Mouse (Mus musculus): ENCODE data around the gene Themis2. TPM values are rescaled to one million over a fixed set of nuclear protein-coding genes. Genes with fewer than 3 reads are reported as not detected.
"Not testable (repeated sequence)": the region's sequence is repeated elsewhere in the genome, so short reads cannot be mapped to it uniquely, and the experiment has no call there.

The Themis2 gene
- polyA plus RNA-seq, 1 experiment: 7.8 TPM

DNA sequence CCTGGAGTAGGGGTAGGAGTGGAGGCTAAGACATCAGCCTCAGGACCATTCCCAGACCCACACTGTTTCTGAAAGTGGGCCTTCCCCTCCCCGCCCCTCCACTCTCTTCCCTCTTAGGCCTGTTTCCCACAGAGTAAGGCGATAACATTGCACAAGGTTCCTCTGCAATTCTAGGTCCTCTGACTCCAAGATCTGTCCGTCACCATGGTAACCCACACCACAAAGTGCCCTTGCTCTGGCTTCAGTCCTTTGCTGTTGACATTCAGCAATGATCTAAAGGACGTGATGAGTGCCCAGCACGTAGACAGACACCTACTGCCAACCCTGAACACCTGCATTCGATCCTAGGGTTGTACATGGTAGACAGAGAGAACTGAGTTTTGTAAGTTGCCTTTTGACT is 43.2 kb downstream of the Themis2 start:
- no peak for DNase-seq (ENCODE audit: low read depth)

DNA sequence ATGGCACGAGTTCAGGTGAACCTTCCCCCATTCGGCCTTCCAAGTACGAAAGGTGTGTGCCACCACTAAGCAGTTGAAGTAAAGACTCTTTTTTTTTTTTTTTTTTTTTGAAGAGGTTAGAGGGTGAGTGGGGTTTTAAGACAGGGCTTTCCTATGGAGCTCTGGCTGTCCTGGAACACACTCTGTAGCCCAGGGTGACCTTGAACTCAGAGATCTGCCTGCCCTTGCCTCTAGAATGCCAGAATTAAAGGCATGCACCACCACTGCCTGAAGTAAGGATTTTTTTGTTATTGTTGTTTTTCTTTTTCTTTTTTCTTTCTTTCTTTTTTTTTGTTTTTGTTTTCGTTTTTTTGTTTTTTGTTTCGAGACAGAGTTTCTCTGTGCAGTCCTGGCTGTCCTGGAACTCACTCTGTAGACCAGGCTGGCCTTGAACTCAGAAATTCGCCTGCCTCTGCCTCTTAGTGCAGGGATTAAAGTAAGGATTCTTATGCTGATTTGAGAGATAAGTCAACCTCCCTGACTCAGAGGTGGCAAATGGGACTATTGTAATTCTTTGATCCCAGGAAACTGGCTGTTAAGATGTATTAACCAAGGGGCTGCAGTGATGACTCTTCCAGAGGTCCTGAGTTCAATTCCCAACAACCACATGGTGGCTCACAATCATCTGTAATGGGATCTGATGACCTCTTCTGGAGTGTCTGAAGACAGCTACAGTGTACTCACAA is 46.8 kb downstream of the Themis2 start:
- DNase-seq (ENCODE audit: low read depth): no peak

DNA sequence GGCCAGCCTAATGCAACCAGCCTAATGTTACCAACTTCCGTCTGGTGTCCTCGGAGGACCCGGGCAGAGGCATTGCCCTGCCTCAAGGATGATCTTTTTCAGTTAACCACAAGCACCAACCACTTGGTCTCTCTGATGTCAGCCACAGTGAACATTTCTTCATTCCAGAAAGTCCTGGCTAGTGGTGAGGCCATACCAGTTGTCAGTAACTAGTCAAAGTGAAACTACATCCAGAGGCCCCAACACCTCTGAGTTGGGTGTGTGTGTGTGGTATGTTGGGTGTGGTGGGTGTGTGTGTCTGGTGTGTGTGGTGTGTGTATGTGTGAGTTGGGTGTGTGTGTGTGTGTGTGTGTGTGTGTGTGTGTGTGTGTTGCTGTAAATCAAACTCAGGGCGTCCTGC is 47.4 kb downstream of the Themis2 start:
- DNase-seq (ENCODE audit: low read depth): no peak

DNA sequence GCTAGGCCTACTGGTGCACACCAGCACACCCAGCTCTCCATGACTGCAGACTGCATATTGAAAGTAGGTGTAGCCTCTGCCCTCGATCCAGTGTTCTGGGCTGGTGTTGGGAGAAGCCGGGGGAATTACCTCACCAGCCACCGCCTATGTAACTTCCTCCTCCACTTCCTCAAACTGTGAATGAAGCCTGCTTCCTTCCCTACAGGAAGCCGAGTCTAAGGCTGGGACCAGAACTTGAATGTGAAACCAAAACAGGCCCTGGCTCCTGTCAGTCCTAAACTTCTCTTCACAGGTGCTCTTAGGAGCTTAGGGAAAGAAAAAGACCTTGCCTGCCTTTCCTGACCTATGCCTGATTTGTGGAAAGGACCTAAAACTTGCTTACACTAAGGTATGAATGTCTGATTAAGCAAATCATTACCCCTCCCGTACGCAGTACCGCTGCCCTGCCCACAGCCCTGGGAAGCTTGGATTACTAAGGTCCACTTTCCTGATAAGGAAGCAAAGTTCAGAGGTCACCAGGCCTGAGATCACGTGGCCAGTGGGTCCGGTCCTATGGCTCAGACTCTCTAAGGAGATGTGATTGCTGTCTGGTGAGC is 48.4 kb downstream of the Themis2 start:
- DNase-seq (ENCODE audit: low read depth): no peak

DNA sequence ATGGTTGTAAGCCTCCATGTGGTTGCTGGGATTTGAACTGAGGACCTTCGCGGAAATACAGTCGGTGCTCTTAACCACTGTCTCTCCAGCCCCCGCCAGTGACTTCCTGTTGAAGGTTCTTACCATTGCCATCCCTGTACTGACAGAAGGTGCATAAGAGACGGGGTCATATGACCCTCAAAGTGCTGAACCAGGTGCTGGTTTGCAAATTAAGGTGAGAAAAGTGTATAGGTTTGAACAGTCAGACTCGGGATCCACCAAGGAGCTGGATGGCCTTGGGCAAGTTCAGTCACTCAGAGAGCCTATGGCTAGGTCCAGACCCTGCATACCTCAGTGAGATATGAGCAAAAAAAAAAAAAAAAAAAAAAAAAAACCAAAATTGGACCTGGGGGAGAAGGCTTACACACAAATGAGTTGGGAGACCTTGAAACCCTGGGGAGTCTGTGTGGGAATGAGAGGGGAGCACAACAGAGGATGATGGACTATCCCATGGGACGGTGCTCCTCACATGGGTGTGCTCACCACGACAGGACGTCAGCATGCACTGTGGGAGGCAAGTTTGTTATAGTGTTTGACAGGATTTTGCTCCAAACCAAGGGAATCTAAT is 49.2 kb downstream of the Themis2 start:
- DNase-seq (ENCODE audit: low read depth): no peak

DNA sequence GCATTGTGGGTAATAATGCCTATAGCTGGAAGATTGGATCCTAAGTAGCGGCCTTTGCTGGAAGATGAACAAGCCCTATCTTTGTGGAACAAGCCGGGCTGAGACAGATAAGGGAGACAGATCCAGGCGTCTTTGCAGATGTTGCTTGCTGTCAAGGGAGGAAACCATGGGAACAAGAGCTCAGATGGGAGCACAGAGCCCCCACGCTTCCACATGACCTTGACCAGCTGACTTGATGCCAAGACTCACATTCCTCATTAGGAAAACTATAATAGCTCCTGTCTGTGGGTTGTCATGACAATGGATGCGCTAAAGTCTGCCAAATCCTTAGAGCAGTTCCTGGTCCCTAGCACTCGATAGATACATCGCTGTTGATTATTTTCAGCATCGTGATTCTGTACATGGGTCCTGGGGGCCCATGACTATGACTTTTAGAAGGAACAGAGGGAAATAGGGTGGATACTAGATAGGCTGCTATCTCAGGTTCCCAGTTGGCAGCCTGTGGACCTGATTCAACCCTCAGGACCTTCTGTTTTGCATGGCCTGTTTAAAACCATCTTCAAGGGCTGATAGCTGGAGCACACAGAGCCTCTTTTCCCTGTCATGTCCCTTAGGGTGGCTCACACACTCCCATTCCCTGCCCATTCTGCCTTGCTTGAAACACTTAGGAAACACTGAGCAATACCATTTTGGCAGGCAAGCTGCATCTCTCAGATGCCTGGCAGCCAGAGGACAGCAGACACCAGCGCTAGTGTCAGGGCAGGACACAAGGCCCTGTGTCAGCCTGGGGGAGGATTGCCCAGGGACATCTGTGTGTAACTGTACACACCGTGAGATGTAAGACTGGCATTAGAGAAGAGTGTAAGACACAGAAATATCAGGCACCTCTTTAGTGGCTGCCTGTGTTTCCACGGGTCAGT is 51.9 kb downstream of the Themis2 start:
- no peak for DNase-seq (ENCODE audit: low read depth)

DNA sequence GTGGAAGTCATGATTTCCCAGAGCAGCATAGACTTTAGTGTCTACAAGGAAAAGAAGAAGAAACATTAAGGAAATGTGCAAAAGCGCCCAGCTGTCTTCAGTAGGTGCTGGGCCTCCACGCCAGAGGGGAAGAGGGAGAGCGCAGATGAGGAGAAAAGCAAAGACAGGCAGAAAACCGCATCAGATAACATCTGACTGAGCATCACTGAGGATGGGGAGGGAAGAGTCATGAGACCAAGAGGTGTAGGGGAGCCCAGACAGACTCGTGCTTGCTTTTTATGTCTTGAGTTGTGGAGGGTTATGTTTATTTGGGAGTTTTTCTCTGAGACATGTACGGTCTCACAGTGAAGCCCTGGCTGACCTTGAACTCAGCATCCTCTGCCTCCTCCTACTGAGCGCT is 54.7 kb downstream of the Themis2 start:
- DNase-seq (ENCODE audit: low read depth): no peak

DNA sequence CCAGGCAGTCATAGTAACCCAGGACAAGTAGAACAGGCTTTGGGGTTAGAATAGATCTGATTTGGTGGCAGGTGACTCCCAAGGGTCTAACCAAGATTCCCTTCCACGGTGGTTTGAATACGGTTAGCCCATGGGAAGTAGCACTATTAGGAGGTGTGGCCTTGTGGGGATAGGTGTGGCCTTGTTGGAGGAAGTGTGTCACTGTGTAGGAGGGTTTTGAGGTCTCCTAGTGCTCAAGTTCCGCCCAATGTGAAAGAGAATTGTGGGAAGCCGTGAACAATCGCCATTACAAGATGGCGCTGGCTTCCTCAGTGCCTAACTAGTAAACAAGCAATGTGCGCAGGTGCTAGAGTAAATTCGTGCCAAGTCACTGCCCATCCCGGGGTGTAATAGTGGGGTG is 59.0 kb downstream of the Themis2 start:
- not testable (repeated sequence) for DNase-seq (ENCODE audit: low read depth)

DNA sequence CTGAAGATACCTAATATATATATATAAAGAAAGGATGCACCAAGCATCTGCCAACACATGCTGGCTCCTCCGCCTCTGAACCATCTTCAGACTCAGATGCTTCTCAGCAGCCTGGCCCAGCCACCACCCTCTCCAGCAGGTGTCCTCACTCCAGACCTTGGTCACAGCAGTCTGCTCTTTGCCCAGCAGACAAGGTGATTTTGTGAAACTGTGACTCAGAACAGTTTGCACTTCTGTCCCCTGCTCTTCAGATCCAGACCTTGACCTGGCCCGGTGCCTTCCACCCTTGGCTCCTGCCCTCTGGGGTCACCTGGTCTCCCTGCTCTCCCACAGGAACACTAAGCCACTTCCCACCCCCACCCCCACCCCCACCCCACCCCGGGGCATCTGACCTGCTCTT is 60.3 kb downstream of the Themis2 start:
- no peak for DNase-seq (ENCODE audit: low read depth)

DNA sequence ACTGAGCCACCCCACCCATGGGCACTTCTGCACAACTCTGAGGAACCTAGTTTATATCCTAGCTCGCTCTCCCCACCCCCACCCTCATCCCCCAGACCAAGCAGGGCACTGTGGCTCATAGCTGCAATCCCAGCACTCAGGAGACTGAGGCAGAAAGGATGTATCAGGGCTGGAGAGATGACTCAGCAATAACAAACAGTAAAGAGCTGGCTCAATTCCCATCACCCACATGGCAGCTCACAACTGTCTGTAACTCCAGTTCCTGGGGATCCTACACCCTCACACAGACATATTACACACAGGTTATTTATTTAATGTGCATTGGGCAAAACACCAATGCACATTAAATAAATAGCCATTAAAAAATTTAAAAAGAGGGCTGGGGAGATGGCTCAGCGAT is 60.8 kb downstream of the Themis2 start:
- no peak for DNase-seq (ENCODE audit: low read depth)

DNA sequence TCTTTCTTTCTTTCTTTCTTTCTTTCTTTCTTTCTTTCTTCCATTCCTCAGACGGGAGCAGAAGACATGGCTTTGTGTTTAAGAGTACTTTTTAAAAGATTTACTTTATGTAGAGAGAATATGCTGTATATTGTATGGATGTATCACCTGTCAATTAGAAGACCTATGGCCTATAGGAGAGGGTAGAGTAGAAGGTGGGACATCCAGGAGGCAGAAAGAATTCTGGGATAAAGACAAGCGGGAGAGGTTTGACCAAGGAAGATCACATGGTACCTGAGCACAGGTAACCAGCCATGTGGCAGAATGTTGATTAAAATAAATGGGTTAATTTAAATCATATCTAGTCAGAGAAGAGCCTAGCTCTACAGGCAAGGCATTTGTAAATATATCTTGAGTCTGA is 61.4 kb downstream of the Themis2 start:
- DNase-seq (ENCODE audit: low read depth): no peak

DNA sequence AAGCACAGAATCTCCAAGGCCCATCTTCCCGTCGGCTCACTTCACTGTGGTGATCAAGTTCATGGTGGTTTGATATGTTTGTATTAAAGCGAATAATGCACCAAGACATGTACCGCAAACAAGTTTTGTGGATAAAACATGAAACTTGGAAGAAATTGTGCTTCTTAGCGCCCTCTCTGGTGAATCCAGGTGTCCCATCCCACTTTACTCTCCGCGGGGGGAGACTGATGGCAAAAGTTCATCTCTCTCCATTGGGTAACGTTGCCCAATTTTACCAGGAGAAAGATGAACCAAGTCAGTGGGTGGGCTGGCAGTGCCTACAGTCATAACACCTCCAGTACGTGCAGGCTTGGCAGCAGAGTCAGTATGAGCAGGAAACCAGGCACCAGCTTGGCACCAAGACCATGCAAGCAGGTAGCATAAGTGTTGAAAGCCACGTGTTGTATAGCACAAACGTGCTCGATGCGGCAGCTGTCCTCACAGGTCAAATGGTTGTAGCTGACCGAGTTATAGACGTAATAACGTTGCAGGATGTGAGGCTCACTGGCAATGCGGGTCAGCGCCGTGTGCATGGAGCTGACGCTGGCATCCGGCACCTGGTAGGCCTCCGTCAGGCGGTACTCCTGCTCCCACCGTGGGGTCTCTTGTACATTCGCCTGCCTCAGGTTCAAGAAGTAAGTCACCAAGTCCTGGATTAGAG is 63.0 kb downstream of the Themis2 start:
- no peak for DNase-seq (ENCODE audit: low read depth)

DNA sequence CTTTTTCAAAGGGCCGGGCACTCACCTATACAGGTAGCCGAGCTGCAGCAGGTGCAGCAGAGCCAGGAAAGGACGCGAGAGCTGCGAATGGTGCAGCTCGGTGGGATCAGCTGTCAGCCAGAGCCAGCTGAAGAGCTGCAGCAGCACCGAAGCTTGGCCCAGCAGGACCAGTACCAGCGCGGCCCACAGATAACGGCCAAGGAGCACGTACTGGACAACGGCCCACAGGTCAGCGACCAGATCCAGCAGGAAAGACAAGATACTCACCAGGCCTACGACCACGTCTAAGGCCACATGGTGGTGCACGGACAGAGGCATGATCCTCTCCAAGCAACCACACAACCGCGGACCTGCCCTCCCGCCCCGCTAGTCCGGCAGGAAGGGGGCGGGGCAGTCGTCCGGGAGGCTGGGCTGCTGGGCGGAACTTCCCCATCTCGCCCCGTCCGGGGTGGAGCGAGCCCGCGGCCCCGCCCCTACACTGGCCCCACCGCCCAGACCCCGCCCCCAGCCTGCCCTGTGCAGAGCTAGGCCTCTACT is 64.0 kb downstream of the Themis2 start, which contains the start of gene Xkr8:
Xkr8 (minus strand) TSS at position 399 of the 537 bp plus-strand sequence.
- DNase-seq (ENCODE audit: low read depth): no peak

Other genes with a start within 250 kb of the Themis2 start
- 9.8 and 12.7 TPM in 2 replicates for gene Ptafr, start 232.3 kb downstream of the Themis2 start, polyA plus RNA-seq (2012; rRNA removed)
- gene Eya3, start 157.4 kb downstream of the Themis2 start, polyA plus RNA-seq (2012; rRNA removed): 19.5 and 20.4 TPM in 2 replicates
- gene Xkr8, start 63.8 kb downstream of the Themis2 start, polyA plus RNA-seq (2012; rRNA removed): 8.8 and 11.5 TPM in 2 replicates
- gene Smpdl3b, start 39.1 kb downstream of the Themis2 start, polyA plus RNA-seq (2012; rRNA removed): 18.4 and 20.3 TPM in 2 replicates
- 20.9 and 21.6 TPM in 2 replicates for gene Rpa2, start 28.1 kb downstream of the Themis2 start, polyA plus RNA-seq (2012; rRNA removed)
- 29.4 and 29.7 TPM in 2 replicates for gene Ppp1r8, start 46.8 kb upstream of the Themis2 start, polyA plus RNA-seq (2012; rRNA removed)
- gene Stx12, start 88.1 kb upstream of the Themis2 start, polyA plus RNA-seq (2012; rRNA removed): 33.4 and 37.6 TPM in 2 replicates
- 14.7 TPM in 2 replicates for gene Fam76a, start 126.2 kb upstream of the Themis2 start, polyA plus RNA-seq (2012; rRNA removed)
- 3.2 and 3.3 TPM in 2 replicates for gene Fgr, start 177.7 kb upstream of the Themis2 start, polyA plus RNA-seq (2012; rRNA removed)
- 18.3 and 30.3 TPM in 2 replicates for gene Ahdc1, start 214.9 kb upstream of the Themis2 start, polyA plus RNA-seq (2012; rRNA removed)